Mouse (Mus musculus) midbrain, embryonic 16.5 days (tissue): ENCODE results near the gene Gcnt3. TPM values are rescaled to one million over a fixed set of nuclear protein-coding genes. Genes with fewer than 3 reads are reported as not detected.

Source experiments
- ATAC-seq: fragments of 200-750 bp; cut with Nextera tagmentation; 2 replicates; pipeline ENCODE4 v1.8.0; 2017; ENCODE audit warnings: moderate TSS enrichment
- H3K27ac ChIP-seq: fragments of 300-500 bp; sonication (generic); 2 replicates; pipeline ENCODE4 v1.5.1; 2014; ENCODE audit warnings: mild to moderate bottlenecking, low read length, mixed read lengths
- H3K27me3 ChIP-seq: fragments of 300-500 bp; sonication (generic); 2 replicates; pipeline ENCODE4 v1.6.1; 2014; ENCODE audit warnings: low read depth, low read length, mixed read lengths; ENCODE audit not compliant: control insufficient read depth, insufficient read depth
- H3K36me3 ChIP-seq: fragments of 300-500 bp; sonication (generic); 2 replicates; pipeline ENCODE4 v1.6.1; 2014; ENCODE audit warnings: mild to moderate bottlenecking, low read length, moderate library complexity, mixed read lengths; ENCODE audit not compliant: control insufficient read depth, insufficient read depth
- H3K4me1 ChIP-seq: fragments of 300-500 bp; sonication (generic); 2 replicates; pipeline ENCODE4 v1.6.1; 2014; ENCODE audit warnings: mild to moderate bottlenecking, low read length, mixed read lengths; ENCODE audit not compliant: control insufficient read depth, insufficient read depth
- H3K4me2 ChIP-seq: fragments of 300-500 bp; sonication (generic); 2 replicates; pipeline ENCODE4 v1.6.1; 2014; ENCODE audit warnings: mild to moderate bottlenecking, low read length, mixed read lengths
- H3K4me3 ChIP-seq: fragments of 300-500 bp; sonication (generic); 2 replicates; pipeline ENCODE4 v1.5.1; 2014; ENCODE audit warnings: low read depth, mild to moderate bottlenecking, low read length, moderate library complexity, mixed read lengths
- H3K9ac ChIP-seq: fragments of 300-500 bp; sonication (generic); 2 replicates; pipeline ENCODE4 v1.6.1; 2014; ENCODE audit warnings: low read depth, low read length, mixed read lengths
- H3K9me3 ChIP-seq: fragments of 300-500 bp; sonication (generic); replicated peaks from 2 replicates; pipeline ENCODE4 v1.6.1; 2014; ENCODE audit warnings: mild to moderate bottlenecking, low read length, mixed read lengths; ENCODE audit not compliant: control insufficient read depth, poor library complexity, severe bottlenecking
- WGBS: fragments of 180-500 bp; shearing (Covaris S2); extraction: QIAGEN DNeasy Blood & Tissue Kit; methylation state at CpG from one replicate; pipeline ENCODE4 v1.1.7; 2014; 5-methylcytosine and 5-hydroxymethylcytosine counted together
- polyA plus RNA-seq: library from polyadenylated mRNA; unstranded; fragments of >200 nt; fragmentation: Nextera tagmentation; extraction: Ambion mirVana; gene quantifications from 2 replicates; pipeline ENCODE4 v1.2.1, GENCODE M21; 2015

Gcnt3 gene
- polyA plus RNA-seq, 1 experiment from 2014 or later = not detected

DNA sequence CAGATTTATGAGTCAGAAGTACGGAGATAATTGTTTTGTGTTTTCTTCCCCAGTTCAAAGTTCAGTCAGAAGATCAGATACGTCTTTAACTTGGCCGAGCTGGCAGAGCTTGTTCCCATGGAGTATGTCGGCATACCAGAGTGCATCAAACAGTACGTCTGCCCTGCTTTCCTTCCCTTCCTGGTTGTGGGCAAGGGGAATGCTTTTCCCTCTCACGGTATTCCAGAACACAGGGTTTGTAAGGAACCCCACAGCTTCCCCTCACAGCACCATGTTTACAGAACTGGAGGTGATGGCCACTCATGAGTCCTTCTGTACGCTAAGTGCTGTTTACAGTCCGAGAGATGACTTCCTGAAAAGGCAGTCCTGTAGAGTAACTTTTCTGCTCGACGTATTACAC lies 34.4 kb downstream of the Gcnt3 start:
- H3K27ac ChIP-seq = no peak overlapping the region
- ATAC-seq = no peak
- no peak overlapping the region for H3K4me3 ChIP-seq

DNA sequence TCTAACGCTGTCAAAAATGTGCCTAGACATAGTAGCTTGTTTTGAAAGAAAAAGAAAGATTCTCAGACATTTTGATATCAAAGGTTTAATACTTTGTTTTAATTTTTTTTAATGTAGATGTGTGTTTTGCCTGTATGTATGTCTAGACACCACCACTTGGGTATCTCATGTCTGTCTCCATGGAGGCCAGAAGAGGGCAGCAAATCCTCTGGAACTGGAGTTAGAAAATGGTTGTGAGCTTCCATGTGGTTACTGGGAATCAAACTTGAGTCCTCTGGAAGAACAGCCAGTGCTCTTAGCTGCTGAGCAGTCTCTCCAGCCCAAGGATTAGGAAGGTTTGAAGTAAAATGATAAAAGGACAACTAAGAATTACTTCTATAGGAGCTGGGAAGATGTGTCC lies 38.6 kb downstream of the Gcnt3 start:
- Histone ChIP-seq H3K4me1 (no peaks in the 10 kb centered on the region), H3K27me3 (no peaks in the 10 kb centered on the region), H3K9ac (no peak overlapping the region), H3K4me2 (no peak overlapping the region), H3K27ac (no peak overlapping the region), H3K4me3 (no peak overlapping the region), H3K9me3 (no peaks in the 10 kb centered on the region), H3K36me3 (peaks cover 41% of the 10 kb centered on the region)
- 96% methylated on average over 1 of the region's 1 CpGs for WGBS
- ATAC-seq = no peak

More for the DNA sequence above, 34.4 kb downstream of the Gcnt3 start:
- Histone ChIP-seq H3K4me1 (no peaks in the 10 kb centered on the region), H3K27me3 (no peaks in the 10 kb centered on the region), H3K4me2 (no peak overlapping the region), H3K36me3 (peaks cover 34% of the 10 kb centered on the region), H3K9me3 (no peaks in the 10 kb centered on the region), H3K9ac (no peak overlapping the region)
- WGBS = 92% methylated on average over 10 of the region's 10 CpGs

DNA sequence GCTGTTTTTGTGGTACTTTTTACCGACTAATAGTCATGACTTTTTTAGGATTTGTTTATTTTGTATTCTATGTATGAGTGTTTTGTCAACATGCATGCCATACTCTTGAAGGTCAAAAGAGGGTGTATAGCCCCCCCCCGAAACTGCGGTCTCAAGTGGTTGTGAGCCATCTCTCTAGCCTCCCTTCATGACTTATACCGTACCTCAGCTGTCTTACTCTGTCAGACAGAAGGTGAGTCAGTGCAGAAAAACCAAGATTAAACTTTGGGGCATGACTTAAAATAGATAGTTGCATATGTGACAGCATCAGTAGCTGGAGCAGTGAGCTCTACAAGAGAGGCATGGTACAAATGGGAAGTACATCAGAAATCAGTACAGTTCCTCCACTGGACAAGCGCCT lies 43.3 kb downstream of the Gcnt3 start:
- Histone ChIP-seq H3K9me3 (no peaks in the 10 kb centered on the region), H3K27me3 (no peaks in the 10 kb centered on the region), H3K4me1 (peaks cover 13% of the 10 kb centered on the region), H3K4me2 (no peak overlapping the region), H3K36me3 (peaks cover 19% of the 10 kb centered on the region), H3K27ac (no peak overlapping the region), H3K4me3 (no peak overlapping the region), H3K9ac (no peak overlapping the region)
- 96% methylated on average over 5 of the region's 5 CpGs for WGBS
- no peak for ATAC-seq

DNA sequence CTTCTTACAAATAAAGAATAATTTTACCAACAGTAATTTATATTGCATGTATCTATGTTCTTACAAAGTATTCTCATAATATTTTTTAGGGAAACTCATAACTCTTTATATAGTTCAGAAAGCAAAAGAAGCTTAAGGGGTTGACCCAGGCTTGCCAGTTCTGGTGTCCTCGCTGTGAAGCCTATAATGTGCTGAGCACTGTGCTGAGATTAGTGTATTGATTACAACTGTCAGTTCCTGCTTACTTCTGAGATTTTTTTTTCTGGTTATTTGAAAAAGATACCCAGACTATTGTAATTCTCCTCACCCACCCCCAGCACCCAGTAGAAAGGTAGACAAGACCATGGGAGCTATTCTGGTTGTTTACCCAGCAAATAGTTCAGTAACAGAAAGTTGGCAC lies 44.4 kb downstream of the Gcnt3 start:
- 81% methylated on average over 1 of the region's 1 CpGs for WGBS
- no peak for ATAC-seq
- Histone ChIP-seq H3K4me1 (peaks cover 17% of the 10 kb centered on the region), H3K27ac (no peak overlapping the region), H3K4me3 (no peak overlapping the region), H3K4me2 (no peak overlapping the region), H3K36me3 (peaks cover 12% of the 10 kb centered on the region), H3K27me3 (no peaks in the 10 kb centered on the region), H3K9me3 (no peaks in the 10 kb centered on the region), H3K9ac (no peak overlapping the region)

DNA sequence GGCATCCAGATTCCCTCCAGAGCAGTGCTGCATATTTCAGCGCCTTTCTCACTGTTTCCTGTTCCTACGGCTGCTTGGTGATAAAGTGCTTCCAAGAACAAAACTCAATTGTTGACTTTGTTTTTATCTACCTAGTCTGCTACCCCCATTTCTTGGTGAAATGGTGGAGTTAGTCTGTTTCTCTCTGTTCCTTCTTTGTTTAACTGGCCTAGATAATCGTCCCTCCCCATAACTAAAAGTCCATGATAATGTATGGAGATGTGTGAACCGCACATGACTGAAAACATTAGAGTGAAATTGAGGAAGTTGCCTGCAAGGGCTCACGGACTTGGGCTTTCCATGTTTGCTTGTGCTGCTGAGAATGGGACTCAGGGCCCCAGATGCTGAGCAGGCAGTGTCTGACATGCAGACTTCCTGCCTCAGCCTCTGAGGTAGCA lies 45.0 kb downstream of the Gcnt3 start:
- Histone ChIP-seq H3K4me2 (no peak overlapping the region), H3K27me3 (no peaks in the 10 kb centered on the region), H3K9ac (no peak overlapping the region), H3K27ac (no peak overlapping the region), H3K4me1 (peaks cover 17% of the 10 kb centered on the region), H3K4me3 (no peak overlapping the region), H3K36me3 (peaks cover 10% of the 10 kb centered on the region), H3K9me3 (no peaks in the 10 kb centered on the region)
- no peak for ATAC-seq
- 84% methylated on average over 5 of the region's 5 CpGs for WGBS

DNA sequence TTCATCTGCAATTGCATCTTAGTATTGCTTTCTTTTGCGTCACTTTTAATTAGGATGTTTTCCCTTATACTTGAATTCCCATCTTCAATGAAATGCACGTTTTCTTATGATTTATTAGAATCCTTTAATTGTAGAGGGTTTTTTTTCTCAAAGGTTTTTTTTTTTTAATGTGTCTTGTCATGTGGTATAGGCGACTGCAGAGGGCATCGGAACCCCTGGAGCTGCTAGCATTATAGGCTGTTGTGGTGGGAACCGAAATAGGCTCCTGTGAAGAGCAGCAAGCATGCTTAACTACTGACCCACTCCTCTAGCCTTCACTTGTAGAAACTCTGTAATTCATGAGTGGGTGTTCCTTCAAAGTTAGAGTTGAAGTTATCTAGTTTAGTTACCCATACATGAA lies 47.5 kb downstream of the Gcnt3 start:
- H3K36me3 ChIP-seq = 0 out of 2 replicates have a peak, but pooled peaks cover 2% of the 10 kb centered on the region
- peak overlapping the region; percentile 83 for H3K4me3 ChIP-seq
- 10% methylated on average over 5 of the region's 5 CpGs for WGBS
- H3K4me1 ChIP-seq = peaks cover 17% of the 10 kb centered on the region
- no peak overlapping the region for H3K27ac ChIP-seq
- H3K9me3 ChIP-seq = no peaks in the 10 kb centered on the region
- H3K9ac ChIP-seq = no peak overlapping the region
- no peaks in the 10 kb centered on the region for H3K27me3 ChIP-seq
- H3K4me2 ChIP-seq = peak overlapping the region; percentile 64
- ATAC-seq = no peak

DNA sequence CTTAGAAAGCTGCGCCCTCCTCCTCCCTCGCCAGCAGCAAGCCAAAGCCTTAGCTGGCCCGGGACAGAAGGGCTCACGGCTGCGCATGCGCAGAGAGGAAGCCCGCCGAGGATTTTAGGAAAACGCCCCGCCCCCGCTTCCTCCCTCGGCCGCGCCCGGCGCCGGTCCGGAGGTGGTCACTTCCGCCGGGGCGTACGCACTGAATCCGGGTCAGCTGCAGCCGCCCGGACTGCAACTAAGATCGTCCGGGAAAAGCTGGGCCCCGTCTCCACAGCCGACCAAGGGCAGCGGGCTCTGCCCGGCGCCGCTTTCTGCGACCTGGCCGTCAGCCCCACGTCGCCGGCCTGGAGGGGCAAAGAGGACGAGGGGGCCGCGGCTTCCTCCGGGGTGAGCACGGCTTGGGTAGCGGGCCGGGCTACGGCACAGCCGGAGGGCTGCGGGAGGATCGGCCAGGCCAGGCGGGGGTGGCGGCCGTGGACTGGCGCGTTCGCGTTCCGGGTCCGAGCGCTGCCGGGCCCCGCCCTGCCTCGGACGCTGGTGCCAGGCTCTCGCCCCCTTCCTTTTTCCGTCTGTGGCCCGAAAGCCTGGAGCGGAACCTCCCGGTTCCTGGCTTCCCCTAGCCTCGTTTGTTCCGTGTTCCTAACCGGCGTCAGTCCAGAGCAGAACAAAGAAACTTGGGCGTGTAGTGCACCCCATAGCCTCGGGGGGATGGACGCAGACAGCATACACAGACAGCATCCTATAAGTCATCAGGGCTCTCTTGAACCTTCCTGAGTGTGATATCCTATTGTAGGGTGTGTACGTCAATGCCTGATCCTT lies 48.4 kb downstream of the Gcnt3 start, which contains the start of gene Bnip2:
Gene Bnip2, plus strand, starts transcription at position 164 of the 819 bp plus-strand sequence.
- Histone ChIP-seq H3K4me3 (peak within 1 kb of the TSS; percentile 83), H3K9ac (peak within 1 kb of the TSS; percentile 92), H3K4me2 (peak within 1 kb of the TSS; percentile 64), H3K27ac (peak within 1 kb of the TSS; percentile 90), H3K27me3 (no peaks in the 10 kb centered on the region), H3K4me1 (peaks cover 17% of the 10 kb centered on the region), H3K36me3 (0 out of 2 replicates have a peak, but pooled peaks cover 2% of the 10 kb centered on the region), H3K9me3 (no peaks in the 10 kb centered on the region)
- WGBS = under 1% methylated on average over 68 of the region's 76 CpGs
- peak; percentile 95 for ATAC-seq

DNA sequence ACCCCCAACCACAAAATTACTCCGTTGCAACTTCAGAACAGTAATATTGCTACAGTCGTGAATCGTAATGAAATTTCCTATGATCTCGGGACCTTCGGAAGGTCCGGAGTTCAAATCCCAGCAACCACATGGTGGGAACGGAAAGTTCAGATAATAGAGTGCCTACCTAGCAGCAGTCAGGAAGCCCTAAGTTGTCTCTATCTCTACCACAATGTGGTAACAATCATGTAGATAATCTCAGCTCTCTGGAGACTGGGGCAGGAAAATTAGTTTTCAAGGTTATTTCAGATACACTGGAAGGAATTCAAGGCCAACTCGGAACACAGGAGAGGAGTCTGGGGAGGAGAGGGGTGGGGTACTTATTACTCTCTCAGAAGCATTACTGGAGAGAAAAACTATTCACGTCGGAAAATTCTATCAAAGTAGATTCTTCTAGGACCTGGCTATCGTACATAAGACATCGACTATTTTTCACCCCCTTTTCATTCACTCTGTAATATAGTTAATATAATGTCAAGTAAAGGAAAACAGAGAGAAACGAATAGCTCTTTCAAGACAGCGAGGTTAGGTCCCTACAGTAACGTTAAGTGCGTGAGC lies 49.1 kb downstream of the Gcnt3 start:
- H3K27ac ChIP-seq = peak overlapping the region; percentile 90
- peak overlapping the region; percentile 92 for H3K9ac ChIP-seq
- no peaks in the 10 kb centered on the region for H3K27me3 ChIP-seq
- H3K4me1 ChIP-seq = peaks cover 17% of the 10 kb centered on the region
- 37% methylated on average over 16 of the region's 16 CpGs for WGBS
- H3K9me3 ChIP-seq = no peaks in the 10 kb centered on the region
- ATAC-seq = peak; percentile 10; the same call in 1 of the 2 replicates
- H3K36me3 ChIP-seq = 0 out of 2 replicates have a peak, but pooled peaks cover 2% of the 10 kb centered on the region
- H3K4me3 ChIP-seq = peak overlapping the region; percentile 83
- H3K4me2 ChIP-seq = peak overlapping the region; percentile 64

DNA sequence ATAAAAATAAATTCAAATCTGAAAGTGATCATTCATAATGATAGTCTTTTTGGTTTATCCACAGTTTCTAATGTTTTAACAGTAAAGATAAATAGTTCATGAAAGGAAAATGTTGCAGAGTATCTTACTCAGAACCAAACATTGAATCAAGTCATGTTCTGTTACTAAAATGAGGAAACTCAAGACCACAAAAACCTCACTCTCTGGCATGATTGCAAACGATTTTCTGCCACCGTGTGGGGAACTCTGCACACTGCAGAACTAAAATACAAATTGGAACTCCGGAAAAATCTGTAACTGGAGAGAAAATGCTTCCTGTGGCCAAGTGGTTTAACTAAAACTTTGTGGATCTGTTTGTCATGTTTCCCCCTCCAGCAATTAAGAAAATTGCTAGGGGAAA lies 50.3 kb downstream of the Gcnt3 start:
- Histone ChIP-seq H3K9ac (no peak overlapping the region), H3K27ac (no peak overlapping the region), H3K4me1 (peaks cover 14% of the 10 kb centered on the region), H3K4me3 (no peak overlapping the region), H3K4me2 (no peak overlapping the region), H3K27me3 (no peaks in the 10 kb centered on the region), H3K9me3 (no peaks in the 10 kb centered on the region), H3K36me3 (no peaks in the 10 kb centered on the region)
- under 1% methylated on average over 3 of the region's 3 CpGs for WGBS
- ATAC-seq = no peak
